Mouse (Mus musculus): ENCODE data around the gene Stc2.

The Stc2 gene

GRCm38 (mm10) chr11:31369648-31370286, at the start of gene Stc2:
Gene Stc2 (minus strand): TSS chr11:31370074.
- DNase-seq, result peak in 1 of 2 experiments; percentile 9

- no peak for DNase-seq
Observed at GRCm38 (mm10) chr11:31417071-31417470, 47.2 kb upstream of the Stc2 start.

DNA sequence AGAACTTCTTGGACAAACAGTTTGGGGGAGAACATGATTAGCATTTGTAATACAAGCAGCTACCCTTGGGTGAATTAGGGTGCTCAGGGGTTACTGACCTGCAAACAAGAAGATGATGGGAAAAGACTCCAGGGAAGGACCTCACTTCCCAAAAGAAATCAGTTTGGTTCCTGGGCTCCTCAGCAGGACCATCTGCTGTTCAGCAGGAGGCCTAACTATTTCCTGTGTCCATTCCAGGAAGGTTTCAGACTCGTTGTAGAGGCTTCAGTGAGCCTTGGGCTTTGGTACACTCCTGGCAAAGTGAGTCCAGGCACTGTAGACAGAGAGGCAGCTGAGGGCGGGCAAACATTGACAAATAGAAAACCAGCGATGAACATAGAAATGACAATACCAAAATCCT, 42.5 kb upstream of the Stc2 start:
- DNase-seq, result no peak

- DNase-seq, result no peak
Observed at GRCm38 (mm10) chr11:31406736-31407135, 36.9 kb upstream of the Stc2 start.

- no peak for DNase-seq
Observed at GRCm38 (mm10) chr11:31403080-31403479, 33.2 kb upstream of the Stc2 start.

DNA sequence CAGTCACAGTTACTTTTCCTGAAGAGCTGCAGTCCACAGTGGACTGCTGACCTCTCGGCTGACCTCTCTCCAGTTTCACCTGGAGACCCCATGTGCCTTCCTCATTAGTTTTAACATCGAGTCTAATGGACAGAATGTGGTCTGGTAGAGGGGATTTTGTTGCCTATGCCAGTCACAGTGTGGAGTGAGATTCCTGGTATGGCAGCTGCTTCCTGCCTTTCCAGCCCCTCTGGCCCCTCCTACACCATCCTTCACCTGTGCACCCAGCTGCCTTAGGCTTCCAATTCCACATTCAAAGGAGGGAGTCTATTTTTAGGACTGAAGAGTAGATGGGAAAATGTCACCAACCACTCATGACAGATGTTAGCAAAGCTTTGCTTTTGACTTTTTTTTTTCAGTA, 28.7 kb upstream of the Stc2 start:
- no peak for DNase-seq

GRCm38 (mm10) chr11:31396638-31397417, 27.0 kb upstream of the Stc2 start:
- DNase-seq, result no peak

- DNase-seq, result no peak
Observed at GRCm38 (mm10) chr11:31394026-31394425, 24.2 kb upstream of the Stc2 start.

DNA sequence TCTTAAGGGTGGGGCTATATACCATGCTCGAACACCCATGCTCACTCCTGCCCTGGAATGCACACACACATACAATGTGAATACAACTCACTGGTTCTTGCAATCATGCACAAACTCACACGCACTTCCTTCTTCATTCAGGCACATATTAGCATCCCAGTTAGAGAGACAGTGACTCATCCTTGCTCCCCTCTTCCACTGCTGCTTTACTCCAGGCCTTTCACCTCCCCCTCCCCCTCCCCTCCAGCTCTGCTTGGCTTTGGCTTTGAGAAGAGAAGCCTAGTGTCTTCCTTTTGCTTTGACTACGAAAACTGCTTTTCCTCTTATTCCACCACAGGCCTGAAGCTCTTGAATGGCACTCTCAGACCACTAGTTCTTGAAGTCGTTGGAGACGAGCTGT, 22.5 kb upstream of the Stc2 start:
- no peak for DNase-seq

GRCm38 (mm10) chr11:31388890-31389289, 19.0 kb upstream of the Stc2 start:
- no peak for DNase-seq

- no peak for DNase-seq
Observed at GRCm38 (mm10) chr11:31387526-31387925, 17.7 kb upstream of the Stc2 start.

GRCm38 (mm10) chr11:31386571-31386970, 16.7 kb upstream of the Stc2 start:
- DNase-seq, result no peak

DNA sequence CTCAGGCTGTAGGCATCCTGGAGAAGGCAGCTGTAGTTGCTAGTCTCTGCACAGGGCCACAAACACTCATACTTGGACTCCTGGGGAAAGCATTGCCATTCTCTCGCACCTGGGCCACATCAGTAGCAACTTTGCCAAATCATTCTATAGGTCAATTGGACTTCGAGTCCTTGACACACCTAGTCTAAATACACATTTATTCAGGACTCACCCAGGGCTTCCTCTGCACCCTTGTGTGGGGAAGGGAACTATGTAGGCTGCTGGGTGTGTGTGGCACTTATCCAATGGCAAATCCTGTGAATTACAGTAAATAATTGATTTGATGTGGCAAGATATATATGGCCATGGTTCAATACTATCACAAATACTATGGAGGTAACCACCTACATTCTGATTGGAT, 14.1 kb upstream of the Stc2 start:
- DNase-seq, result no peak

- no peak for DNase-seq
Observed at GRCm38 (mm10) chr11:31382145-31382544, 12.3 kb upstream of the Stc2 start.

GRCm38 (mm10) chr11:31373438-31373837, 3.6 kb upstream of the Stc2 start:
- no peak for DNase-seq

DNA sequence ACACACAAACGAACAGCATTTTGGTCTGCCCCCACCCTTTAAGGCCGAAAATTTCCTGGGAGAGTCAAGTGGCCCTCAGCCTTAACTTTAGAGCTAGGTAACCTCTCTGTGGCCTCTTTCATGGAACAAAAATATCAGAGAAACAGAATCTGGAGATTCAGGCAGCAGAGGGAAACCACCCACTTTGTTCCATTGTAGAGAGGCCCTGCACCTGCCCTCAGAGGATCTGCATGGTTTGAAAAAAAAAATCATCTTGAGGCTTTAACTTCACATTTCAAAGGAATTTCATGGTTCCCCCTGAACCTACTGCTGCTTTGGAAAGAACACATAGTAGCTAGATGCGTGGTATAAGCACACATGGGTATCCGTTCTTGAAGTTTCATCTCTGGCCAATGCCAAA, 2.3 kb upstream of the Stc2 start:
- no peak for DNase-seq

DNA sequence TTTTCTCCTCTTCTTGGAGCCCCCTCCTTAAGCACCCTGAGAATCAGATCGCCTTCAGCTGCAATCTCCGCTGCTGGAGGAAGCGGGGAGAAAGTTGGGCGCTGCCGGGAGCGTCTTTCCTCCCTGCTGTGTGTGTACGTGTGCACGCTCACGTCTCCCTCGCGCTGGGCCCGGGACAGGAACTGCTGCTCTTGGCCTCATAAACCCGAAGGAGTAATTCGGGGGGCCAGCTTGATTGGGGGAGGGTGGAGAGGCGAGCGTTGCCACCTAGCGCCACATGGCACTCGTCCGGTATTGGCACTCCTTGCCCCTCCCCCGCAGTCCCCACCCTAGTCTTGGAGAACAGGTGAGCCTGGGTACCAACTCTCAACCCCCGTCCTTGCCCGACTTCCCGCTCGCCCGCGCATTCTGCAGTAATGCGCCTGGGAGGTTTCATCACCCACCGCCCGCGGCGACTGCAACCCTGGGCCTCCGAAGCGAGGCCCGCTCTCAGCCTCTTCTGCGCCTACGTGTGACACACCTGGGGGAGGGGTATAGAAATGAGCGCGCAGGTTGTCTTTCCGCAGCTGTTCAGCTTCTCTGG, 1.5 kb upstream of the Stc2 start:
- DNase-seq, result no peak

- no peak for DNase-seq
Observed at GRCm38 (mm10) chr11:31370436-31371230, 759 bp upstream of the Stc2 start.

DNA sequence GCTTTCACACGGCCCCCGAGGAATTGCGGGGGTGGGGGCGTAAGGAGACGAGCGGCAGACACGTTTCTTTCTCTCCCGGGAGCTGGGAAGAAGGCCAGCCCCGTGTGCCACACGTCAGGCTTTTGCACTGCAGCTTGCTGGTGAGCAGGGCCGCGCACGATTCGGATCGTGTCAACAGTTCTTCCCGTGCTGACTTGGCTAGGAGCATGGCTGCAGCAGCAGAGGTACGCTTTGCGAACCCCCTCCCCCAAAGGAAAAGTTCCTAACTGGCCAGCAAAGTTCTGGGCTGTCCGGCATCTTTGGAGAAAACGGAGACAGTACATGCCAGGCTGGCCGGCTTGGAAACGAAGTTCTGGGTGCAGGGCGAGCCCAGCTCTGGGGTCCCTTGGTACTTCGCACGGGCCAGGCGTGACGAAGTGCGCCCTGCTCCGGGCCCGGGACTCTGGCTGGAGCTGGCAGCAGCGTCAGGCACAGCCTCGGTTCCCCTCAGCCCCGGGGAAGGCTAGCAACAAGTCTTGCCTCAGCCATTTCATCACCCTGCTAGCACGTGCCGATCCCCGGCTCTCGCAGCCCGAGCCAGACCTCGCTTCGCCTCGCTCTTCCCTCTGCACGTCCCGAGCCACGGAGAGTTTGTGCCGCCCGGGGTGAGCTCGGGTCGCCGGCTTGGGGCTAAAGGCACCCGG, 768 bp downstream of the Stc2 start:
- no peak for DNase-seq

DNA sequence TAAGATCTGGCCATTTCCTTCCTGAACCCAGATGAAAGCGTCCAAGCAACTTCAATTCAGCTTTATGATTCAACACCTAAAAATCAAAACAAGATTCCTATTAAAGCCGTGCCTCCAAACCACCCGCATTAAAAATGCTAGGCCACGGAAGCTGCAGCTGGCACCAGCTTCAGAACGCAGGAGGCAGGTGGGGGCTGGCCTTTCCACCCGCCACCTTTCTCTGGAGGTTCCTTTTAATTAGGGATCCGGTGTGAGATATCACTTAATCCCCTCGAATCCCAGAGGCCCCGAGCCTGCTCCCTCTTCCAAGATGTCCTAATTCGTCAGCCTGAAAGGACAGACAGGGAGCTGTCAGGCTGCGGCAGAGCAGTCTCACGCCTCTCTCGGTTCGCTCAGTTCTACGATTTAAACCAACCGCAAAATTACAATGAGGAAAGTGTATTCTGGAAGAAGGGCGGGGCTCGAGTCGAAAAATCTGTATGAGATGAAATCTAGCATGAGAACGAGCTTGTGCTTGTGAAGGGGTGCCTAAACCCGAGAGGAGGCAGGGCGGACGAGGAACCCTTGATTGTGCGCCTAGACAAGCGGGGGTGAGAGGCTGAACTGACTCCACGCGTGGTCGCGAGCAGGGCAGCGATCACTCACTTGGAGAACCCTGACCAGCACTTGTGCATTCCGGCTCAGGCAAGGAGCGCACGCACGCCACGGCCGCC, 1.5 kb downstream of the Stc2 start:
- no peak for DNase-seq

GRCm38 (mm10) chr11:31366827-31367226, 3.0 kb downstream of the Stc2 start:
- no peak for DNase-seq

- DNase-seq, result no peak
Observed at GRCm38 (mm10) chr11:31366421-31366820, 3.5 kb downstream of the Stc2 start.
